Mouse (Mus musculus) heart, adult 2 months (tissue): ENCODE results near the gene Zfp456.

Source experiments
- CTCF ChIP-seq: fragments of 200-600 bp; IDR thresholded peaks from 2 replicates; pipeline ENCODE4 v1.8.1; 2022; ENCODE audit warnings: antibody characterized with exemption, mild to moderate bottlenecking, moderate library complexity
- POLR2A ChIP-seq: fragments of 200-500 bp; IDR thresholded peaks from 2 replicates; pipeline ENCODE4 v1.6.1; 2011; ENCODE audit warnings: mild to moderate bottlenecking, low read depth, low read length, control low read depth; ENCODE audit not compliant: insufficient read depth

- TF ChIP-seq CTCF, result no peak
- no peak for TF ChIP-seq POLR2A
Measured at GRCm38 (mm10) chr13:67415759-67416158, 40.1 kb upstream of the Zfp456 start.
